8 mouse cellular contexts compared by ENCODE assay signal in the genomic region with DNA sequence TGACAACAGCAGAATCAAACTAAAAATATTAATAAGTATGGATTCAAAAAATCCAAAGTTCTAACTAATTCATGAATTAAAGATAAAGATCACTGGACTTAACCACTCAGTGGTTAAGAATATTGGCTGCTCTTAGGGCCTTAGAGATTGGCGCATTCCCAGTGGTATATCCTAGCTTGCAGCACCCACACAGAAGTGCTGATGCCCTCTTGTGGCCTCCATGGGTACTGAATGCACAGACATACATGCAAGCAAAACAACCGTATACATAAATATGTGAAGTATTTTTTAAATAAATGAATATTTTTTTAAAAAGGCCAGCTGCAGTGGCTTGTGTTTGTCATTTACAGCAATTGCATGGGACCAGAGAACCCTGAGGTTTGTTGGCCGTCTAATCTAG. TPM values are rescaled to one million over a fixed set of nuclear protein-coding genes. Genes with fewer than 3 reads are reported as not detected.
A peak's percentile ranks its signal among the peaks of the same experiment; 100 is the strongest.
DNase-seq lines count a peak whose midpoint lies in the region; TF ChIP-seq lines count a peak whose summit lies in the region.
"Had no signal": no experiment of that assay in that cellular context is flagged by ENCODE, and none has a peak within 500 bp of the region (broad histone marks: within the 10 kb centered on the region; RNA-seq: fewer than 3 reads in every experiment).

No protein-coding gene starts in this region.

- DNase-seq in CD8-positive naive resting alpha-beta T cell, adult 2 months (ENCODE audit: low read depth in 2 of 2, low spot score in 2 of 2): peak; percentile 61 to 78
- peak; percentile 60 for DNase-seq in Muller cell, postnatal 12 days (ENCODE audit: inconsistent ontology term)
- peak; percentile 67 for DNase-seq in cerebellum, adult 9-11 months
- DNase-seq in gastrocnemius, postnatal 10 days: peak; percentile 70
- DNase-seq in layer of hippocampus, adult 2 months (ENCODE audit: low spot score in 2 of 2): peak; percentile 54 to 79
- peak; percentile 64 to 83 for DNase-seq in lung, postnatal 4 days
- DNase-seq in spleen, postnatal 14 days (ENCODE audit: low spot score in 2 of 2): peak; percentile 52 to 70

- no peak overlapping the region for H3K27ac ChIP-seq in layer of hippocampus, adult 2 months
- H3K27ac ChIP-seq: limb, embryonic 15.5 days had no signal

- TF ChIP-seq CTCF in layer of hippocampus, adult 2 months (conservative IDR thresholded peaks at IDR 0.05): peak; percentile 96

- H3K4me3 ChIP-seq in layer of hippocampus, adult 2 months: no peak overlapping the region
- H3K4me3 ChIP-seq: limb, embryonic 15.5 days had no signal

RNA-seq across cellular contexts. Expression of a gene that starts 48.0 kb away (rescaled TPM):
- not detected for total RNA-seq in gastrocnemius, postnatal 10 days (2021)
- total RNA-seq in layer of hippocampus, adult 2 months (2021): under 1 TPM in 1 of 2 experiments, not detected in 1; 0.10 TPM

RNA-seq across cellular contexts. Expression of a gene that starts 57.3 kb away (rescaled TPM):
- 10 to 100 TPM; 22.1 to 23.9 TPM for total RNA-seq in gastrocnemius, postnatal 10 days (2021)
- total RNA-seq in layer of hippocampus, adult 2 months (2021): 10 to 100 TPM; 19.9 to 20.2 TPM
